Mouse (Mus musculus): ENCODE measurements around the gene Ptpn21.

Gene Ptpn21

GRCm38 (mm10) chr12:98662617-98663016 lies 74.6 kb downstream of the Ptpn21 start:
- no peak for DNase-seq (ENCODE audit: low read depth, low spot score)

- no peak for DNase-seq (ENCODE audit: low read depth, low spot score)
Measured at GRCm38 (mm10) chr12:98656873-98657272, 80.3 kb downstream of the Ptpn21 start.

GRCm38 (mm10) chr12:98644852-98645251 lies 92.4 kb downstream of the Ptpn21 start:
- DNase-seq (ENCODE audit: low read depth, low spot score), result no peak

- DNase-seq (ENCODE audit: low read depth, low spot score), result no peak
Measured at GRCm38 (mm10) chr12:98628260-98628970, 108.8 kb downstream of the Ptpn21 start.

GRCm38 (mm10) chr12:98627392-98628259 lies 109.6 kb downstream of the Ptpn21 start, which contains the start of gene Spata7:
Spata7 (plus strand) TSS chr12:98628157.
- peak; percentile 65 for DNase-seq (ENCODE audit: low read depth, low spot score)
